Mouse (Mus musculus) yolk sac, embryonic 10.5 days (tissue): ENCODE measurements around the gene Gm10570.
A peak's percentile ranks its signal among the peaks of the same experiment; 100 is the strongest.

Experiments used
- DNase-seq: peaks from one replicate; pipeline ENCODE4 v3.0.0-alpha.2; 2017; ENCODE audit warnings: low spot score

Gene Gm10570

GRCm38 (mm10) chr4:130308231-130309081 is at the start of gene Gm10570, which contains the start of gene Fabp3:
Gm10570 (minus strand) TSS chr4:130308674.
Fabp3 (plus strand) TSS chr4:130308595.
- DNase-seq = peak; percentile 42

- DNase-seq = no peak
Observed at GRCm38 (mm10) chr4:130357946-130358345, 49.5 kb upstream of the Gm10570 start.

- no peak for DNase-seq
Observed at GRCm38 (mm10) chr4:130352588-130352987, 44.1 kb upstream of the Gm10570 start.

- DNase-seq = no peak
Observed at GRCm38 (mm10) chr4:130350690-130351422, 42.4 kb upstream of the Gm10570 start.

GRCm38 (mm10) chr4:130349666-130350065 is 41.2 kb upstream of the Gm10570 start:
- DNase-seq = no peak

- peak; percentile 54 for DNase-seq
Observed at GRCm38 (mm10) chr4:130341691-130342090, 33.2 kb upstream of the Gm10570 start.

GRCm38 (mm10) chr4:130335867-130336266 is 27.4 kb upstream of the Gm10570 start:
- DNase-seq = peak; percentile 69

- DNase-seq = no peak
Observed at GRCm38 (mm10) chr4:130327366-130327765, 18.9 kb upstream of the Gm10570 start.

GRCm38 (mm10) chr4:130325446-130325845 is 17.0 kb upstream of the Gm10570 start:
- DNase-seq = no peak

- no peak for DNase-seq
Observed at GRCm38 (mm10) chr4:130323607-130324006, 15.1 kb upstream of the Gm10570 start.

GRCm38 (mm10) chr4:130323165-130323564 is 14.7 kb upstream of the Gm10570 start:
- no peak for DNase-seq

GRCm38 (mm10) chr4:130322567-130322966 is 14.1 kb upstream of the Gm10570 start:
- DNase-seq = no peak

- no peak for DNase-seq
Observed at GRCm38 (mm10) chr4:130321640-130322039, 13.2 kb upstream of the Gm10570 start.

GRCm38 (mm10) chr4:130319564-130319963 is 11.1 kb upstream of the Gm10570 start:
- no peak for DNase-seq

- no peak for DNase-seq
Observed at GRCm38 (mm10) chr4:130318122-130318521, 9.6 kb upstream of the Gm10570 start.

GRCm38 (mm10) chr4:130316691-130317090 is 8.2 kb upstream of the Gm10570 start:
- DNase-seq = no peak

- no peak for DNase-seq
Observed at GRCm38 (mm10) chr4:130315771-130316527, 7.5 kb upstream of the Gm10570 start.

- no peak for DNase-seq
Observed at GRCm38 (mm10) chr4:130313552-130313951, 5.1 kb upstream of the Gm10570 start.

GRCm38 (mm10) chr4:130312526-130312925 is 4.1 kb upstream of the Gm10570 start:
- DNase-seq = no peak

- DNase-seq = no peak
Observed at GRCm38 (mm10) chr4:130309254-130309653, 780 bp upstream of the Gm10570 start.

GRCm38 (mm10) chr4:130307851-130308230 is 633 bp downstream of the Gm10570 start:
- DNase-seq = peak; percentile 84
